Mouse (Mus musculus): ENCODE measurements around the gene Cped1. TPM values are rescaled to one million over a fixed set of nuclear protein-coding genes. Genes with fewer than 3 reads are reported as not detected.

The Cped1 gene
- polyA plus RNA-seq, 1 experiment from 2014 or later = 5.0 TPM

DNA sequence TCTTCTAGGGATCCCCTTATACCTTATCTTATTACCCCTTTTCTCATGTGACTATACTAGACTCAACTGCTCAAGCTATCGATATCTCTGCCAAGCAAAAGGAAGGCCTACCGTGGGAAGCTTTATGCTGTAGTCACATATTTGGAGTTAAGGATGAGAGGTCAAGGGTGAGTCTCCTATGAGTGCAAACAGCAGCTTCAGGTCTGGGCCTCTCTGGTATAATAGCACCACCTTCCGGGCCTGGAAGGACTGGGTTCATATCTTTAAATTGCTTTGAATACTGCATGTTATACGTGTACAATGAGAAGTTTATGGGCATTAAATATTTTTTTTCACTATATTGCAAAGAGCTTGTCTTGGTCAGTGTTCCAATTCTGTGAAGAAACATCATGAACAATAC is 87.0 kb downstream of the Cped1 start:
- 55% methylated on average over 4 of the region's 4 CpGs for WGBS (ENCODE audit: insufficient replicate concordance)
- Histone ChIP-seq H3K4me2 (ENCODE audit: low read depth, low read length) (no peak overlapping the region), H3K4me1 (ENCODE audit: control insufficient read depth, low read depth, low read length) (no peaks in the 10 kb centered on the region), H3K4me3 (ENCODE audit: low read depth, low read length) (no peak overlapping the region), H3K36me3 (ENCODE audit: control insufficient read depth, insufficient read depth) (no peaks in the 10 kb centered on the region), H3K27me3 (ENCODE audit: control insufficient read depth, insufficient read depth, low read depth, low read length) (no peaks in the 10 kb centered on the region), H3K9ac (ENCODE audit: low read depth, low read length) (no peak overlapping the region), H3K9me3 (replicated peaks; ENCODE audit: control insufficient read depth, low read length) (no peaks in the 10 kb centered on the region), H3K27ac (ENCODE audit: low read length) (no peak overlapping the region)
- no peak for ATAC-seq (ENCODE audit: low read depth)

- Histone ChIP-seq H3K9me3 (replicated peaks; ENCODE audit: control insufficient read depth, low read length) (no peaks in the 10 kb centered on the region), H3K27ac (ENCODE audit: low read length) (no peak overlapping the region), H3K4me1 (ENCODE audit: control insufficient read depth, low read depth, low read length) (no peaks in the 10 kb centered on the region), H3K9ac (ENCODE audit: low read depth, low read length) (no peak overlapping the region), H3K36me3 (ENCODE audit: control insufficient read depth, insufficient read depth) (no peaks in the 10 kb centered on the region), H3K27me3 (ENCODE audit: control insufficient read depth, insufficient read depth, low read depth, low read length) (no peaks in the 10 kb centered on the region), H3K4me3 (ENCODE audit: low read depth, low read length) (no peak overlapping the region), H3K4me2 (ENCODE audit: low read depth, low read length) (no peak overlapping the region)
- 64% methylated on average over 5 of the region's 5 CpGs for WGBS (ENCODE audit: insufficient replicate concordance)
- ATAC-seq (ENCODE audit: low read depth) = no peak
Measured at GRCm38 (mm10) chr6:22074232-22075083, 88.7 kb downstream of the Cped1 start.

DNA sequence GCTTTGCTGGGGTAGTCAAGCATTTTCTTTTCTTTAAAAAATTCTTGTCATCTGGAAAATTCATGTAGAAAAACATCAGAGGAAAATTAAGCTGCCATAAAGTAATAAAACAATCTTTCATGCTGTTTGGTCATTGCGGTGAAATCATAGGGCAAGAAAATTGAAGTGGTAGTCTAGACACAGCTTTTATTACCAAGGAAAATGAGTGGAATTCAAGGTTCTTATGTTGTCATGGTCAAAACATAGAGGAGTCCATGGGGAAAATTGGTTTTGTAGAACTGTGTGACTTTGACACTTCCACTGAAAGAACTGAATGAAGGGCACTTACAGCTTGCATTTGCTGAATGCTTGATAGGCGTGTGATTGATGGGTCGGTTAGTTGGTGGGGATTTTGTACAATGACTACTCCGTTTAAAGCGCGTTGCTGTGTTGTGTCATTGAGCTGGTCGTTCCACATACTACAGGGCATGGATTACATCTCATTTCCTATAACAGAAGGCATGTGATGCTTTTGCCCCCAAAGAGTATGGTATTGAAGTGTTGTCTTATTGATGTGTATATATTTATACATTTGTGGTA is 93.1 kb downstream of the Cped1 start:
- Histone ChIP-seq H3K9me3 (replicated peaks; ENCODE audit: control insufficient read depth, low read length) (no peaks in the 10 kb centered on the region), H3K4me3 (ENCODE audit: low read depth, low read length) (no peak overlapping the region), H3K4me2 (ENCODE audit: low read depth, low read length) (no peak overlapping the region), H3K27me3 (ENCODE audit: control insufficient read depth, insufficient read depth, low read depth, low read length) (no peaks in the 10 kb centered on the region), H3K36me3 (ENCODE audit: control insufficient read depth, insufficient read depth) (no peaks in the 10 kb centered on the region), H3K4me1 (ENCODE audit: control insufficient read depth, low read depth, low read length) (no peaks in the 10 kb centered on the region), H3K9ac (ENCODE audit: low read depth, low read length) (no peak overlapping the region), H3K27ac (ENCODE audit: low read length) (no peak overlapping the region)
- WGBS (ENCODE audit: insufficient replicate concordance) = 65% methylated on average over 7 of the region's 7 CpGs
- no peak for ATAC-seq (ENCODE audit: low read depth)

GRCm38 (mm10) chr6:22086056-22086455 is 100.3 kb downstream of the Cped1 start:
- Histone ChIP-seq H3K27ac (ENCODE audit: low read length) (no peak overlapping the region), H3K9me3 (replicated peaks; ENCODE audit: control insufficient read depth, low read length) (no peaks in the 10 kb centered on the region), H3K4me1 (ENCODE audit: control insufficient read depth, low read depth, low read length) (no peaks in the 10 kb centered on the region), H3K4me2 (ENCODE audit: low read depth, low read length) (no peak overlapping the region), H3K27me3 (ENCODE audit: control insufficient read depth, insufficient read depth, low read depth, low read length) (no peaks in the 10 kb centered on the region), H3K4me3 (ENCODE audit: low read depth, low read length) (no peak overlapping the region), H3K9ac (ENCODE audit: low read depth, low read length) (no peak overlapping the region), H3K36me3 (ENCODE audit: control insufficient read depth, insufficient read depth) (no peaks in the 10 kb centered on the region)
- WGBS (ENCODE audit: insufficient replicate concordance) = 59% methylated on average over 5 of the region's 5 CpGs
- ATAC-seq (ENCODE audit: low read depth) = no peak

DNA sequence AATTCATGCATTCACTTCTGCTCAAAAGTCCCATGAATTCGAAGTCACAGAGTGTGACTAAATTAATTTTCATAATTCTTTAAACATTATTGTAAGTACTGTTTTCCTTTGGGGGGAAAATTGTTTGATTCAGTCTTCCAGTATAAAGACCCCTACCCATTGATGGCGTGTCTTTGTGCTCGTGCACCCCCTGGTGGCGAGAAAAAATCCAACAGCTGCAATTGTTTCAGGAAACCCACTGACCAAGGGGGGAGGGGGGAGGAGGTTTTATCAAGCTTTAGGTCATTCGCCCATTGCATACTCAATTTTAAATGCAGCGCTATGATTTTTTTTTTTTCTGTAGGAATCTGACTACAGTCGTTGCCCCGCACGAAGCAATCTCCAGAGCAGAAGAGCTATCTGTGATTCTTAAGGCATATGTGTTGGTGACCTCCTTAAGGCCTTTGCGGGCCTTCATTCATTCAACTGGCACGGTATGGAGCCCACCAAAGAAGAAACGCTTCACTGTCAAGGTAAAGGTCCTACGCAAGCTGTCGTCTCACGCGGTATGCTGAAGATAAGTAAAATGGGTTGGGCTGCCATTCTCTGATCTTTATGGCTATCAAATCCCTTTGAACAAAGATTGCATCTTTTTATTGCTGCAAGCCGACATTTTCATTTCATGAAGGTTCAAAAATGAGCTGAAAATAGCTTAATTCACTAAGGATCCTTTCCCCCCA is 102.8 kb downstream of the Cped1 start:
- H3K4me1 ChIP-seq (ENCODE audit: control insufficient read depth, low read depth, low read length) = no peaks in the 10 kb centered on the region

GRCm38 (mm10) chr6:22091773-22092172 is 106.1 kb downstream of the Cped1 start:
- no peaks in the 10 kb centered on the region for H3K9me3 ChIP-seq (replicated peaks; ENCODE audit: control insufficient read depth, low read length)
- no peak overlapping the region for H3K4me3 ChIP-seq (ENCODE audit: low read depth, low read length)
- 55% methylated on average over 5 of the region's 5 CpGs for WGBS (ENCODE audit: insufficient replicate concordance)
- H3K9ac ChIP-seq (ENCODE audit: low read depth, low read length) = no peak overlapping the region
- H3K36me3 ChIP-seq (ENCODE audit: control insufficient read depth, insufficient read depth) = no peaks in the 10 kb centered on the region
- H3K27me3 ChIP-seq (ENCODE audit: control insufficient read depth, insufficient read depth, low read depth, low read length) = no peaks in the 10 kb centered on the region
- ATAC-seq (ENCODE audit: low read depth) = no peak
- no peak overlapping the region for H3K27ac ChIP-seq (ENCODE audit: low read length)
- no peak overlapping the region for H3K4me2 ChIP-seq (ENCODE audit: low read depth, low read length)
- H3K4me1 ChIP-seq (ENCODE audit: control insufficient read depth, low read depth, low read length) = no peaks in the 10 kb centered on the region

More for the DNA sequence above, 102.8 kb downstream of the Cped1 start:
- H3K9me3 ChIP-seq (replicated peaks; ENCODE audit: control insufficient read depth, low read length) = no peaks in the 10 kb centered on the region
- H3K27me3 ChIP-seq (ENCODE audit: control insufficient read depth, insufficient read depth, low read depth, low read length) = no peaks in the 10 kb centered on the region
- WGBS (ENCODE audit: insufficient replicate concordance) = 47% methylated on average over 17 of the region's 17 CpGs
- H3K9ac ChIP-seq (ENCODE audit: low read depth, low read length) = no peak overlapping the region
- H3K27ac ChIP-seq (ENCODE audit: low read length) = no peak overlapping the region
- no peak overlapping the region for H3K4me2 ChIP-seq (ENCODE audit: low read depth, low read length)
- H3K36me3 ChIP-seq (ENCODE audit: control insufficient read depth, insufficient read depth) = no peaks in the 10 kb centered on the region
- no peak for ATAC-seq (ENCODE audit: low read depth)
- no peak overlapping the region for H3K4me3 ChIP-seq (ENCODE audit: low read depth, low read length)

- H3K27me3 ChIP-seq (ENCODE audit: control insufficient read depth, insufficient read depth, low read depth, low read length) = no peaks in the 10 kb centered on the region
- no peak overlapping the region for H3K9ac ChIP-seq (ENCODE audit: low read depth, low read length)
- H3K27ac ChIP-seq (ENCODE audit: low read length) = no peak overlapping the region
- H3K4me2 ChIP-seq (ENCODE audit: low read depth, low read length) = no peak overlapping the region
- no peaks in the 10 kb centered on the region for H3K36me3 ChIP-seq (ENCODE audit: control insufficient read depth, insufficient read depth)
- no peaks in the 10 kb centered on the region for H3K4me1 ChIP-seq (ENCODE audit: control insufficient read depth, low read depth, low read length)
- 67% methylated on average over 5 of the region's 5 CpGs for WGBS (ENCODE audit: insufficient replicate concordance)
- ATAC-seq (ENCODE audit: low read depth) = no peak
- no peaks in the 10 kb centered on the region for H3K9me3 ChIP-seq (replicated peaks; ENCODE audit: control insufficient read depth, low read length)
- no peak overlapping the region for H3K4me3 ChIP-seq (ENCODE audit: low read depth, low read length)
Measured at GRCm38 (mm10) chr6:22093792-22094191, 108.1 kb downstream of the Cped1 start.

- no peak overlapping the region for H3K4me3 ChIP-seq (ENCODE audit: low read depth, low read length)
- H3K9ac ChIP-seq (ENCODE audit: low read depth, low read length) = no peak overlapping the region
- no peaks in the 10 kb centered on the region for H3K27me3 ChIP-seq (ENCODE audit: control insufficient read depth, insufficient read depth, low read depth, low read length)
- no peak overlapping the region for H3K27ac ChIP-seq (ENCODE audit: low read length)
- H3K9me3 ChIP-seq (replicated peaks; ENCODE audit: control insufficient read depth, low read length) = no peaks in the 10 kb centered on the region
- 31% methylated on average over 2 of the region's 2 CpGs for WGBS (ENCODE audit: insufficient replicate concordance)
- no peaks in the 10 kb centered on the region for H3K4me1 ChIP-seq (ENCODE audit: control insufficient read depth, low read depth, low read length)
- no peaks in the 10 kb centered on the region for H3K36me3 ChIP-seq (ENCODE audit: control insufficient read depth, insufficient read depth)
- H3K4me2 ChIP-seq (ENCODE audit: low read depth, low read length) = no peak overlapping the region
- ATAC-seq (ENCODE audit: low read depth) = no peak
Measured at GRCm38 (mm10) chr6:22097709-22098108, 112.0 kb downstream of the Cped1 start.

DNA sequence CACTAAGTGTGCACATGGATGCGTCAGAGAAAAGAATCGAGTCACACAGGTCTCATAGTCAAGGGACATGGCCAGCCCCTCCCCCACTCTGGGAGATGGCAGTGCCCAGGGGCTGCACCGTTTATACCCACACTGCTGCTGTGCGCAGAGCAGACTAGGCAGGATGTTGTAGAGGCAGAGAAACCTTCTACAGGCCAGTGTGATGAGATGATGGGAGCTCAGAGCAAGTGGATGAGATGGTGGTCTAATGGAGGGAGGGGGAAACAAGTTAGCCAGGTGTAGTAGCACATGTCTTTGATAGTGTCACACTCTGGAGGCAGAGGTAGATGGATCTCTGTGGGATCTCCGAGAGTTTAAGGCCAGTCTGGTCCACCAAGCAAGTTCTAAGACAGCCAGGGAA is 114.1 kb downstream of the Cped1 start:
- WGBS (ENCODE audit: insufficient replicate concordance) = 60% methylated on average over 5 of the region's 5 CpGs
- ATAC-seq (ENCODE audit: low read depth) = no peak
- Histone ChIP-seq H3K4me1 (ENCODE audit: control insufficient read depth, low read depth, low read length) (no peaks in the 10 kb centered on the region), H3K36me3 (ENCODE audit: control insufficient read depth, insufficient read depth) (no peaks in the 10 kb centered on the region), H3K4me2 (ENCODE audit: low read depth, low read length) (no peak overlapping the region), H3K4me3 (ENCODE audit: low read depth, low read length) (no peak overlapping the region), H3K9me3 (replicated peaks; ENCODE audit: control insufficient read depth, low read length) (no peaks in the 10 kb centered on the region), H3K27ac (ENCODE audit: low read length) (no peak overlapping the region), H3K9ac (ENCODE audit: low read depth, low read length) (no peak overlapping the region), H3K27me3 (ENCODE audit: control insufficient read depth, insufficient read depth, low read depth, low read length) (no peaks in the 10 kb centered on the region)
